Mouse (Mus musculus) WW6 (cell line): Measurements from ENCODE around the gene Phf23.

Experiments used
- DNase-seq: peaks from one replicate; pipeline ENCODE4 v3.0.0-alpha.2; 2013; ENCODE audit warnings: low read depth, low spot score

Phf23 gene

GRCm38 (mm10) chr11:70021264-70022132 is 25.9 kb downstream of the Phf23 start:
- DNase-seq, result peak; percentile 99

- DNase-seq, result no peak
Measured at GRCm38 (mm10) chr11:70023481-70024150, 28.0 kb downstream of the Phf23 start.

DNA sequence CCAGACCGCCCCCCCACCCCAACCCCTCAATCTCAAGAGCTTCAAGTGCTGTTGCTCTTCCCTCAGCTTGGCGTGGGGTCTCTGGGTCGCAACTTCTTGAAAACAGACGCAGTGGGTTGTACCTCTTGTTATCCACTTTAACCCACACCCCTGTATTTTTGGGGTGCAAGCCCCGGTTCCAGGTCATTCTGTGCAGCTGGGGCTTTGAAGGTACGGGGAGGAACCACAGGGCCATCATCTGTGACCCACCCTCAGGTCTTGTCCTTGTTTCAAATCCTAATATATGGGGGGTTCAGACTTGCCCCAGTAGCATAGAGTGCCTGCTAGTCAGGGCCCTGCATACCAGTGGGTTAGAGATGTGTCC is 28.6 kb downstream of the Phf23 start:
- DNase-seq, result no peak

DNA sequence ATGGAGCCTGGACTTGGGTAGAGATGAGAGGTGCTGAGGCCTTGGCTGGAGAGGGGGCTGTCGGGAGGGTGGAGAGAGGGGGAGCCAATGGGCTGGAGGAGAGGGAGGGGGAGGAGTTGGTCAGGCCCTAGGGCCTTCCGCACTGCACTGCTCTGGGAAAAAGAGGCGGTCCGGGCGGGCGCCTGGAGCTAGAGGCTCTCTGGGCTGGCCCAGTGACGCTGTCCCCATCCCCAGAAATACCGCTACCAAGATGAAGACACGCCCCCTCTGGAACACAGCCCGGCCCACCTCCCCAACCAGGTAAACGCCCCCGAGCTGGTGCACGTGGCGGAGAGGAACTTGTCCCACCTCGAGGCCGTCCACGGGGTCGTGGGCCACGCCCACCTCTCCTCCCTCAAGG is 31.1 kb downstream of the Phf23 start:
- no peak for DNase-seq

GRCm38 (mm10) chr11:70027397-70027796 is 31.8 kb downstream of the Phf23 start:
- DNase-seq, result no peak

DNA sequence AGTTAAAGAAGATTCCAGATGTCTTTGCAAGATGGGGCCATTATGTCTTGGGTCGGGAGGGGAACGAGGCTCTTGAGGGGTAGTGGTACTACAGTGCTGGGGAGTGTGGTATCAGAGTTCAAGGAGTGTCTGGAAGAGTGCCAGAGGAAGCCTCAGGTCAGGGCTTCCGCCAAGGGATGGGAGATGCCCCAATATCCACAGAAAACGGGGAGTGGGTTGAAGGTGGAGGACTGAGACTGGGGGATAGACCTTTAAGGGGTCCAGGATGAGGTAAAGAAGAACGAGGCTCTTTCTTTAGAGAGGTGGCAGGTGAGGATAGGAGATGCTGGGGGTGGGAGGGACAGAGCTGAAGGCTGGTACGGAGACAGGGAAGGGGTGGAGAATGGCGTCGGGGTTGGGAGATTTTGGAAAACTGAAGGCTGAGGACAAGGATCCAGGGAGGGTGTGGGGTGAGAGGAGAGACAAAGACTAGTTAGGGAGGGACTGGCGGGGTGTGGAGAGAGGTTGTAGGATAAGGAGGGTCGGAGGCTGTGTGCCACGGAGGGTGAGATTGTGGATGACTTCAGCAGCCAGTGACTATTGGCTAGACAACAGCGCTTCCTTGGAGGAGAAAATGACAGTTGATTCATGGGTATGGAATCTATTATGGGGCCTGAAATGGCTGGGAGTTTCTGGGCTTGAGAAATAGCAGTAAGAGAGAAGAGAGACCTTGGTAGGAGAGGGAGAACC is 33.0 kb downstream of the Phf23 start:
- DNase-seq, result no peak

DNA sequence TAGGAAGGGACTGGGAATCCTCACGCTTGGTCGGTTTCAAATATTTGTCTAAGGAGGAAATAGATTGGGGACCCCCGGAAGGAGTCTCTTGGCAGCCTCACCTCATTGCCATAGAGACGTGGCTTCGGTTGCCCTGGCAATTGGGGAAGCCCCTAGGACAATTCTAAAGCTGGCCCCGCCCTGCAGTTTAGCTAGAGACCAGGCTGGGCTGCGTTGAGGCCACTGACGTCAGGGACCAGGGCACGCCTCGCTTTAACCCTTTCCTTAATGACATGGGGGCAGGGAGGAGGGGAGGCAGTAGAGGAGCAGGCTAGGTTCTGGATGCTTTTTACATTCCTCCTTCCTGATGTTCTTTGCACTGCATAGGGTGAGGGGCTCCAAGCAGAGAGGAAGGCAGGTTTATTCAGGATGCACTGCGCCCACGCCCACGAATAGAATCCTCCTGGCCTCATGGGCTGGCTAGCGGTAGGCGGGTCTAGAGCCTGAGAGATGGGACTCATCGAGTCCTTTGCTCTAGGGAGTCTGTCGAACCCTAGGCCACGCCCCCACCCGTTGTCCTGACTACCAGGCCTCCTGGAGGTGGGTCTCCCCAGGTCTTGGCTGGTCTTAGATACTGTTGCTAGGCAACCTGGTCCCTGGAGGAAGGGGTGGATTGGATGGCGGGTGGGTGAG is 33.7 kb downstream of the Phf23 start:
- DNase-seq, result peak; percentile 98

DNA sequence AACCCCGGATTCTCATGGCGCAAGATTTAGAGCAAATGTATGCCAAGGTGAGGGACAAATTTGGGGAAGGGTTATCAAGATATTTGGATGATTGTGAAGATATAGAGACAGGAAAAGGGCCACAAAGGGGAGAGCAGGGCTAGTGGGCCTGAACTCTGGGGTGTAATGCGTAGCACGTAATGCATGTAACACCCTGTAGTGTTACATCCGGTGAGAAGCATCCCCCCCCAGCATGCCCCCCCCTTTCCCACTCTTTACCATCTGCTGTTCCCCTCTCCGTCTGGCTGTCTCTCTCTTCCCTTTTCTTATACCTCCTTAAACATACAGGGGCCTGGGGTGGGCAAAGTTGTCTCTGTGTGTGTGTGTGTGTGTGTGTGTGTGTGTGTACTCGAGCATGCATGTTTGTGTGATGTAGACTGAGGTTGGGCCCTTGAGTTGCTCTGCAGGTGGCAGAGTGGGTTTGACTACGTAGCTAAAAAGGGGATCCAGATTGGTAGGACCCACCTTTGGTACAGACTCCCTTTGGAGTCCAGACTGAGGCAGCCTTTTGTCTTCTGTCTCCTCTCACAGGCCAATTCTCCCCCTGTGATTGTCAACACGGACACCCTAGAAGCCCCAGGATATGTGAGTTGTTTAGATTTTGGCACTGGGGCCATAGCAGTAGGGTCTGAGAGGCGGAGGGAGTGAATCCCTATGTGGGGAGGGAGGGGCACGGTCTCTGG is 34.4 kb downstream of the Phf23 start:
- no peak for DNase-seq

DNA sequence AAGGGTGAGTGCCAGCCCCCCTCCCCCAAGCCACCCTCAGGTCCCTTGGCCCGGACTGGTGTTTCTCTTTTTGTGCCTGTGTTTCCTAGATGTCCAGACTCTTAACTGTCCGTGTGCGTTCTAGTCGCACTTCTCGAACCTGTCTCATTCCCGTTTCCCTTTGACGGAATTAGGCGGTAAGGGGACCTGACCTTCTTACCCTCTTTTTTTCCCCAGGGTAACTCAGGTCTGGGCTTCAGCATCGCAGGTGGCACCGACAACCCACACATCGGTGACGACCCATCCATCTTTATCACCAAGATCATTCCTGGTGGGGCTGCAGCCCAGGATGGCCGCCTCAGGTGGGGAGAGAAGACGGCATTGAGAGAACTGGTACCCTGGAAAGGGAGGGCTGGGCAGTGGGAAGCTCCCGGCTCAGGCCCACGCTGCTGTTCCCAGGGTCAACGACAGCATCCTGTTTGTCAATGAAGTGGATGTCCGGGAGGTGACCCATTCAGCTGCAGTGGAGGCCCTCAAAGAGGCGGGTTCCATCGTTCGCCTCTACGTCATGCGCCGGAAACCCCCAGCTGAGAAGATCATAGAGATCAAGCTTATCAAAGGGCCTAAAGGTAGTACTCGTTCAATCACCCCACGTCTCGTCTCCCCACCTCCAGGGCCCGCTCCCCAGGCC is 35.2 kb downstream of the Phf23 start:
- no peak for DNase-seq

DNA sequence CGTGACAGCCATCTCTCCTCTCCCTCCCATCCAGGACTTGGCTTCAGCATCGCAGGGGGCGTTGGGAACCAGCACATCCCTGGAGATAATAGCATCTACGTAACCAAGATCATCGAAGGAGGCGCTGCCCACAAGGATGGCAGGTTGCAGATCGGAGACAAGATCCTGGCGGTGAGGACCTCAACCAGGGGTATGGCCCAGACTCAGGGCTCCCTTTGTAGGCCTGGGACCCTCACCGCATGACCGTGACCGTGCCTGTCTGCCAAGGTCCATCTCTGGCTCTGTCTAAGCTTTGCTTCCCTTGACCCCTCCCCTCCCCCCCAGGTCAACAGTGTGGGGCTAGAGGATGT is 35.7 kb downstream of the Phf23 start:
- DNase-seq, result no peak

- no peak for DNase-seq
Measured at GRCm38 (mm10) chr11:70038174-70038573, 42.6 kb downstream of the Phf23 start.

GRCm38 (mm10) chr11:70039631-70040030 is 44.1 kb downstream of the Phf23 start:
- DNase-seq, result no peak

DNA sequence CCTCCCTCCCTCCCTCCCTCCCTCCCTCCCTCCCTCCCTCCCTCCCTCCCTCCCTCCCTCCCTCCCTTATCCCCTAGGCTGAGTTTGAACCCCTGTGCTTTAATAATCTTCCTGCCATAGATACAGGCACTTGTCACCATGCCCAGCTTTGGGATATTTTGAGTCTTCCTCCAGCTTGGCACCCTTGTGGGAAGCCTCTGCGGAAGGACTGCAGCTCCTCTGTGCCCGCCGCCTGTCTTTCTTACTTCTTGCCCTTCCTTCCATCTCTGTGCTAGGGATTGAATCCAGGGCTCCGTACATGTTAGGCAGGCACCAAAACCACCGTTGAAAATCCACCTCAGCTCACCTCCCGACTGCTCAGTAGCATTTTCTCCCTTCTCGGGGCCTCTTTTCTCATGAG is 44.6 kb downstream of the Phf23 start:
- DNase-seq, result no peak

GRCm38 (mm10) chr11:70042309-70043085 is 46.9 kb downstream of the Phf23 start:
- no peak for DNase-seq

DNA sequence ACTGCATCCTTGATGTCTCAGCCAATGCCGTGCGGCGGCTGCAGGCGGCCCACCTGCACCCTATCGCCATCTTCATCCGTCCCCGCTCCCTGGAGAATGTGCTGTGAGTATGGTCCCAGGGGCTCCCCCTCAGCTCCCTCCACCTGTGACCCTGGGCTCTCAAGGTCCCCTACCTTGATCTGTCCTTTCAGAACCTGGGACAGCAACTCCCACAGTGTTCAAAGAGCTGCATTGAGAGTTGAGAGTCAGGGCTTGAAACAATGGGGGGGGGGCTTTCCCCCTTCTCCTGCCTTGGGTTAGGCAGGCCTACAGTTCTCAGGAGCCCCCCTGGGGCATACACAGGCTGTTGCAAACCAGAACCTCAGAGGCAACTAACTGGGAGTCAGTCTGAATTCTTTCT is 48.1 kb downstream of the Phf23 start:
- no peak for DNase-seq

DNA sequence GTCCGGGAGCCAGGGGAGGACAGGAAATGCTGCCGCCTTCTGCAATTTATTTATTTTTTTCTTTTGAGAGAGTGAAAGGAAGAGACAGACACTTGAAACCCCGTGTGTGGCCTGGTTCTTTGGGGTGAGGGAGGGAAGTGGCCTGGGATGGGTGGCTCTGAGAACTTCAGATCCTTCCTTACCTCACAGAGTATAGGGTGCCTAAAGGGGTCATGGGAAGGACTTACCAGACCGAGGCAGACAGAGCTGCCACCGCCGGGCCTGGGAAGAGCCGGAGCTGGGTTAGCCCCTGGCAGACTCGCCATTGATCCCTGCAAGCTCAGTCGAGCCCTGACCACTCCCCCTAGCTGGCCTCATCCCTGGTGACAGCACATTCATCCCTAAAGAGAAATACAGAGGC is 49.9 kb downstream of the Phf23 start:
- DNase-seq, result no peak

GRCm38 (mm10) chr11:70049366-70049765 is 53.8 kb downstream of the Phf23 start:
- no peak for DNase-seq
